Mouse (Mus musculus): ENCODE results near the gene Hdgfl3. TPM values are rescaled to one million over a fixed set of nuclear protein-coding genes. Genes with fewer than 3 reads are reported as not detected.

The Hdgfl3 gene
- polyA plus RNA-seq, 1 experiment, result not detected

DNA sequence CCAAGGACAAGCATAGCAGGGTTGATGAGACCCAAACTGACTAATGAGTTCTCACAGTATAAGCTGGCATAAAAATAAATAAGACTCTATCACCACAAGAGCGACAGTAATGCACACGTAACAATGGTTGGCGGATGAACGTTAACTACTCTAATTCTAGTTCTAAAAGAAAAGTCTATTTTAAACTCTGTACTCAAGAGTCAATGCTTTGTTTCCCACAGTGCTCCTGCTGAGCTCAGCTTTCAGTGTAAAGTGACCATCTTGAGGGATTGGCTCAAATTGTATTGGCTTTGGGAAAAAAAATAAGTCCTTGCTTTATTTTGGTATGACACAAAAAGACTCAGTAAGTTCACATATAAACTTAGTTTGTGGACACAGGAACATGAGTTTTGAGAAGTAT lies 49.1 kb downstream of the Hdgfl3 start:
- H3K36me3 ChIP-seq (ENCODE audit: control insufficient read depth, insufficient read depth), result no peaks in the 10 kb centered on the region
- no peak for TF ChIP-seq MYOG (IDR thresholded peaks at IDR 0.05; ENCODE audit: control insufficient read depth, extremely low read depth, insufficient read length)
- no peak for TF ChIP-seq USF1 (IDR thresholded peaks at IDR 0.05; ENCODE audit: low read depth)
- no peak for TF ChIP-seq MAX (IDR thresholded peaks at IDR 0.05)
- TF ChIP-seq CEBPB (IDR thresholded peaks at IDR 0.05; ENCODE audit: low read depth), result no peak
- TF ChIP-seq MYOD1 (IDR thresholded peaks at IDR 0.05; ENCODE audit: control insufficient read depth, insufficient read length, low read depth), result no peak
- no peak for TF ChIP-seq CTCF (IDR thresholded peaks at IDR 0.05; ENCODE audit: control insufficient read depth, insufficient read depth, insufficient read length)
- TF ChIP-seq FOSL1 (IDR thresholded peaks at IDR 0.05; ENCODE audit: insufficient read depth, low read length, poor library complexity, severe bottlenecking), result no peak
- H3K79me2 ChIP-seq (ENCODE audit: control insufficient read depth, insufficient read depth), result no peaks in the 10 kb centered on the region
- peaks cover 7% of the 10 kb centered on the region for H3K27me3 ChIP-seq (ENCODE audit: control insufficient read depth, insufficient read depth, insufficient read length)
- H3K79me3 ChIP-seq (ENCODE audit: low read depth), result no peaks in the 10 kb centered on the region
- no peak overlapping the region for H3ac ChIP-seq (ENCODE audit: control insufficient read depth, insufficient read length, low read depth)
- H3K4me3 ChIP-seq (ENCODE audit: insufficient read depth, poor library complexity, severe bottlenecking), result no peak overlapping the region

DNA sequence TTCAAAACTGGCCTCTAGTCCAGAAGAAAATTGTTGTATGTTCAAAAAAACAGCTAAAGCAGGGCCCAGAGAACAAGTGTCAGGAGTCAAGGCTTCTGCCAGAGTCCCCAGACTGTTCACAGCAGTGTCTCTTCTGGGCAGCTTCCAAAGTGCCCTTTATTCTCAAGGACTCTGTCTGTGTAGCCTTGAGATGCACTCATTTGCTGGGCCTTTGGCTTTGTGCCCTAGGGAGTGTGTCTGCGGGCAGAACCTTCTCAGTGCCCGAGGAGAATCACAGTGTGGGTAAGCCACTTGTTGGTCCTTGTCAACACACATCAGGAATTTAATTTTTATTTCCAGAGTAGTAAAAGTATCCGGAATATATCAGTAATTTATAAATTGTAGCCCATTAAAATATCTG lies 52.7 kb downstream of the Hdgfl3 start:
- no peaks in the 10 kb centered on the region for H3K79me3 ChIP-seq (ENCODE audit: low read depth)
- no peak overlapping the region for H3K4me3 ChIP-seq (ENCODE audit: insufficient read depth, poor library complexity, severe bottlenecking)
- peaks cover 15% of the 10 kb centered on the region for H3K27me3 ChIP-seq (ENCODE audit: control insufficient read depth, insufficient read depth, insufficient read length)
- TF ChIP-seq MYOG (IDR thresholded peaks at IDR 0.05; ENCODE audit: control insufficient read depth, extremely low read depth, insufficient read length) (no peak), MYOD1 (IDR thresholded peaks at IDR 0.05; ENCODE audit: control insufficient read depth, insufficient read length, low read depth) (no peak), CEBPB (IDR thresholded peaks at IDR 0.05; ENCODE audit: low read depth) (no peak), MAX (IDR thresholded peaks at IDR 0.05) (no peak), FOSL1 (IDR thresholded peaks at IDR 0.05; ENCODE audit: insufficient read depth, low read length, poor library complexity, severe bottlenecking) (no peak), USF1 (IDR thresholded peaks at IDR 0.05; ENCODE audit: low read depth) (no peak), CTCF (IDR thresholded peaks at IDR 0.05; ENCODE audit: control insufficient read depth, insufficient read depth, insufficient read length) (no peak)
- H3K36me3 ChIP-seq (ENCODE audit: control insufficient read depth, insufficient read depth), result no peaks in the 10 kb centered on the region
- H3ac ChIP-seq (ENCODE audit: control insufficient read depth, insufficient read length, low read depth), result no peak overlapping the region
- no peaks in the 10 kb centered on the region for H3K79me2 ChIP-seq (ENCODE audit: control insufficient read depth, insufficient read depth)

DNA sequence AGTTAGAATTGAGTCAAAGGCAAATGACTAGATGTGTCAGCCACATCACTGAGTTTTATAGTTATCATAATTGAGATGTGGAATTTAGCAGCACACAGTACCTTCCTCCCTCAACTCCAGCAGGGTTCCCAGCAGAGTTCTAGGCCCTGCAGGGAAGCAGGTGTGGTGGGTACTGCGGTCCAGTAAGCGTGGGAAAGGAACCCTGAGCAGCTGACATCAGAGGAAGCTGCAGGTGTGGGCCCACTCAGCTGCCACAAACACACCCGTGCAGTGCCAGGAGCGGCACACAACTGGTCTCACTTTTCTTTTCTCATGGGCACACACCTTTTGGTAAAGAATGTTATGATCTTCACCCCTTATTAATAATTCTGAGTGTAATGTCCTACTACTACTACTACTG lies 53.5 kb downstream of the Hdgfl3 start:
- Histone ChIP-seq H3ac (ENCODE audit: control insufficient read depth, insufficient read length, low read depth) (no peak overlapping the region), H3K27me3 (ENCODE audit: control insufficient read depth, insufficient read depth, insufficient read length) (peaks cover 15% of the 10 kb centered on the region), H3K79me3 (ENCODE audit: low read depth) (no peaks in the 10 kb centered on the region), H3K4me3 (ENCODE audit: insufficient read depth, poor library complexity, severe bottlenecking) (no peak overlapping the region), H3K36me3 (ENCODE audit: control insufficient read depth, insufficient read depth) (no peaks in the 10 kb centered on the region), H3K79me2 (ENCODE audit: control insufficient read depth, insufficient read depth) (no peaks in the 10 kb centered on the region)
- TF ChIP-seq FOSL1 (IDR thresholded peaks at IDR 0.05; ENCODE audit: insufficient read depth, low read length, poor library complexity, severe bottlenecking) (no peak), CTCF (IDR thresholded peaks at IDR 0.05; ENCODE audit: control insufficient read depth, insufficient read depth, insufficient read length) (no peak), MYOG (IDR thresholded peaks at IDR 0.05; ENCODE audit: control insufficient read depth, extremely low read depth, insufficient read length) (no peak), MYOD1 (IDR thresholded peaks at IDR 0.05; ENCODE audit: control insufficient read depth, insufficient read length, low read depth) (no peak)

DNA sequence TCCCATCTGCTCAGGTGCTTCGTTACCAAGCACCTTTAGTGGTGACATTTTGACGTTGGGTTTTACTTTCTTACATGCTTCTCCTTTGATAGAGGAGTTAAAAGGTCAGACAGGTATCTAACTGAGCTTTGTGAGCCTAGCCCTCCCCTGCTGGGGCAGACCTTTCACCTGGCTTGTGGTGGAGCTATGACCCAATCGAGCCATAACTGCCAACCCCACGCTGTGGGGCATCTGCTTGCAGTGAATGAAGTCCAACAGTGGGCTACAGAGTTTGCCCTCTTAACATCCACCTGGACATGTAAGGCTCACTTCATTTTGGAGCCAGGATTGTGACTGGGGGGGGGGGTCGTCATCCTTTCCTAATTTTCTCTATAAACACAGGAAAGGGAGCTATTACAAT lies 54.0 kb downstream of the Hdgfl3 start:
- Histone ChIP-seq H3ac (ENCODE audit: control insufficient read depth, insufficient read length, low read depth) (no peak overlapping the region), H3K79me2 (ENCODE audit: control insufficient read depth, insufficient read depth) (no peaks in the 10 kb centered on the region), H3K27me3 (ENCODE audit: control insufficient read depth, insufficient read depth, insufficient read length) (peaks cover 15% of the 10 kb centered on the region), H3K4me3 (ENCODE audit: insufficient read depth, poor library complexity, severe bottlenecking) (no peak overlapping the region), H3K79me3 (ENCODE audit: low read depth) (no peaks in the 10 kb centered on the region), H3K36me3 (ENCODE audit: control insufficient read depth, insufficient read depth) (no peaks in the 10 kb centered on the region)
- no peak for TF ChIP-seq CEBPB (IDR thresholded peaks at IDR 0.05; ENCODE audit: low read depth)
- TF ChIP-seq CTCF (IDR thresholded peaks at IDR 0.05; ENCODE audit: control insufficient read depth, insufficient read depth, insufficient read length), result no peak
- TF ChIP-seq MAX (IDR thresholded peaks at IDR 0.05), result no peak
- TF ChIP-seq USF1 (IDR thresholded peaks at IDR 0.05; ENCODE audit: low read depth), result no peak
- no peak for TF ChIP-seq MYOG (IDR thresholded peaks at IDR 0.05; ENCODE audit: control insufficient read depth, extremely low read depth, insufficient read length)

DNA sequence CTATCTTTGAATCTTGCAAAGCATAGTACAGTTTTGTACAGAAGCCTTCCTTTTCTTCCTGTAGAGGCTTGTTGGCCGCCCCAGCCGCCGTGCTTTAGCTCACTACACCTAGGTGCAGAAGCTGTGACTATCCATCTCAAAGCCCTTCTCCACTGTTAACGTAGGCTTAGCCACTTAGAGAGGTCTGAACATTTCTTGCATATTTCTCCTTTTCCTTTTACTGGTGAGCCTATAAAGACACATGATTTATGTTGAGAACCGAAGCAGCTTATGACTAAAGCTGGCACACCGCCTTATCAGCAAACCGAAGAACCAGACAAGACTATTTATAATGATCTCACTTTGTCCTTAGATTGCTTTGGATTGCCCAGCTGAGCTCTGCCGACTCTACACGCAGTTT lies 58.9 kb downstream of the Hdgfl3 start:
- TF ChIP-seq USF1 (IDR thresholded peaks at IDR 0.05; ENCODE audit: low read depth) (no peak), FOSL1 (IDR thresholded peaks at IDR 0.05; ENCODE audit: insufficient read depth, low read length, poor library complexity, severe bottlenecking) (no peak), CEBPB (IDR thresholded peaks at IDR 0.05; ENCODE audit: low read depth) (no peak), CTCF (IDR thresholded peaks at IDR 0.05; ENCODE audit: control insufficient read depth, insufficient read depth, insufficient read length) (no peak), MAX (IDR thresholded peaks at IDR 0.05) (no peak), MYOG (IDR thresholded peaks at IDR 0.05; ENCODE audit: control insufficient read depth, extremely low read depth, insufficient read length) (no peak), MYOD1 (IDR thresholded peaks at IDR 0.05; ENCODE audit: control insufficient read depth, insufficient read length, low read depth) (no peak)
- H3K79me2 ChIP-seq (ENCODE audit: control insufficient read depth, insufficient read depth), result no peaks in the 10 kb centered on the region
- no peak overlapping the region for H3ac ChIP-seq (ENCODE audit: control insufficient read depth, insufficient read length, low read depth)
- no peaks in the 10 kb centered on the region for H3K79me3 ChIP-seq (ENCODE audit: low read depth)
- no peaks in the 10 kb centered on the region for H3K36me3 ChIP-seq (ENCODE audit: control insufficient read depth, insufficient read depth)
- H3K27me3 ChIP-seq (ENCODE audit: control insufficient read depth, insufficient read depth, insufficient read length), result peaks cover 15% of the 10 kb centered on the region
- H3K4me3 ChIP-seq (ENCODE audit: insufficient read depth, poor library complexity, severe bottlenecking), result no peak overlapping the region

DNA sequence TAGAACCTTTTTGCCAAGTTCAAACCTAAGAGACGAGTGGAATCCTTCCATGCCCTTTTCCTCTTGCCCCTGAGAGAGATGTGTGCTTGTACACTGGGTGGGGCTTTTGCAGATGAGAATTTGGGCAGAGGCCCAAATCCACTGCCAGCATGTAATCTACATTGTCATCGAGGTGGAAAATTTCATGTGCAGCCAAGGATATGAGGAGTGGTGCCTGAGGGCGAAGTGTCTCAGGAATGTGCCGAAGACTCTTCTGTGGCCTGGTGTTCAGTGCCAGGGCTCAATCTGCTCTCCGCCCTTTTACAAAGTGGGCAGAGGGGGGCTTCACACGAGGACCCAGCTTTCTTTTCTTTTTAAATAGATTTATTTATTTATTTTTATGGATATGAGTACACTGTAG lies 59.6 kb downstream of the Hdgfl3 start:
- TF ChIP-seq CTCF (IDR thresholded peaks at IDR 0.05; ENCODE audit: control insufficient read depth, insufficient read depth, insufficient read length) (no peak), MYOG (IDR thresholded peaks at IDR 0.05; ENCODE audit: control insufficient read depth, extremely low read depth, insufficient read length) (no peak), MYOD1 (IDR thresholded peaks at IDR 0.05; ENCODE audit: control insufficient read depth, insufficient read length, low read depth) (no peak), FOSL1 (IDR thresholded peaks at IDR 0.05; ENCODE audit: insufficient read depth, low read length, poor library complexity, severe bottlenecking) (no peak), MAX (IDR thresholded peaks at IDR 0.05) (no peak), USF1 (IDR thresholded peaks at IDR 0.05; ENCODE audit: low read depth) (no peak), CEBPB (IDR thresholded peaks at IDR 0.05; ENCODE audit: low read depth) (no peak)
- Histone ChIP-seq H3K79me2 (ENCODE audit: control insufficient read depth, insufficient read depth) (no peaks in the 10 kb centered on the region), H3ac (ENCODE audit: control insufficient read depth, insufficient read length, low read depth) (no peak overlapping the region), H3K79me3 (ENCODE audit: low read depth) (no peaks in the 10 kb centered on the region), H3K4me3 (ENCODE audit: insufficient read depth, poor library complexity, severe bottlenecking) (no peak overlapping the region), H3K36me3 (ENCODE audit: control insufficient read depth, insufficient read depth) (no peaks in the 10 kb centered on the region), H3K27me3 (ENCODE audit: control insufficient read depth, insufficient read depth, insufficient read length) (peaks cover 15% of the 10 kb centered on the region)

Measured in C2C12 (cell line).